Mouse (Mus musculus): ENCODE data around the gene Amh. TPM values are rescaled to one million over a fixed set of nuclear protein-coding genes. Genes with fewer than 3 reads are reported as not detected.

The Amh gene
- polyA plus RNA-seq, 1 experiment from 2014 or later: 0.22 TPM

DNA sequence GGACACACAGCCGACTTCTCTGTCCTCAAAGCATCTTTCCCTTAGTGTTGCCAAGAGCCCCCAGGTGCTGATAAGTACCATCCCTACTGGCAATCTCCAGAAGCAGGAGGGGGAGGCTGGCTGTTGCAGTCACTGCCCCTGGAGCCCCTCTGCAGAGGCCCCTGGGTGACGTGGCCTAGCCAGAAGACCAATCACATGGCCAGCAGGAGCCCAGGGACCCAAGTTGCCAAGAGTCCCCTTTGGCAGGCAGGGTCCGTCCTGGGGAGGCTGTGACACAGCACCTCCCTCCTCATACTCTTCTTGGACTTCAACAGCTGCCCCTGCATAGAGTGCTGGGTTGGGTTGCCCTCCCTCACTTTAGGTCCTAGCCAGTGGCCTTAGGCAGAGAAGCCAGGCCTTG lies 2.0 kb upstream of the Amh start:
- H3K4me1 ChIP-seq (replicated peaks): peaks cover 43% of the 10 kb centered on the region
- H3K4me3 ChIP-seq: no peak overlapping the region
- peaks cover 46% of the 10 kb centered on the region for H3K36me3 ChIP-seq
- H3K9me3 ChIP-seq: no peaks in the 10 kb centered on the region
- H3K4me2 ChIP-seq: no peak overlapping the region
- WGBS: 97% methylated on average over 3 of the region's 3 CpGs
- no peak overlapping the region for H3K27ac ChIP-seq
- H3K27me3 ChIP-seq: peaks cover 21% of the 10 kb centered on the region
- H3K9ac ChIP-seq: no peak overlapping the region
- ATAC-seq (ENCODE audit: low FRiP score): no peak

DNA sequence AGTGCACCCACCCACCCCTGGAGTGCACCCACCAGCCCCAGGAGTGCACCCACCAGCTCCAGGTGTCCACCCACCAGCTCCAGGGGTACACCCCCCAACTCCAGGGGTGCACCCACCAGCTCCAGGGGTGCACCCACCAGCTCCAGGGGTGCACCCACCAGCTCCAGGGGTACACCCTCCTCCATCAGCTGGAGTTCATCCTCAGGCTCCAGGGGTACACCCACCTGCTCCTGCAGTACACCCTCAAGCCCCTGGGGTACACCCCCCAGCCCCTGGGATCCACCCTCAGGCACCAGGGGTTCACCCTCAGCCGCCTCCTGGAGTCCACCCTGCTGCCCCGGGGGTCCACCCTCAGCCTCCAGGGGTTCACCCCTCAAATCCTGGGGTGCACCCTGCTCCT lies 703 bp upstream of the Amh start:
- ATAC-seq (ENCODE audit: low FRiP score): no peak
- H3K27ac ChIP-seq: no peak overlapping the region
- peaks cover 34% of the 10 kb centered on the region for H3K27me3 ChIP-seq
- H3K9me3 ChIP-seq: no peaks in the 10 kb centered on the region
- H3K4me1 ChIP-seq (replicated peaks): peaks cover 54% of the 10 kb centered on the region
- no peak overlapping the region for H3K9ac ChIP-seq
- WGBS: 100% methylated on average over 2 of the region's 2 CpGs
- no peak overlapping the region for H3K4me2 ChIP-seq
- no peak overlapping the region for H3K4me3 ChIP-seq
- peaks cover 46% of the 10 kb centered on the region for H3K36me3 ChIP-seq

DNA sequence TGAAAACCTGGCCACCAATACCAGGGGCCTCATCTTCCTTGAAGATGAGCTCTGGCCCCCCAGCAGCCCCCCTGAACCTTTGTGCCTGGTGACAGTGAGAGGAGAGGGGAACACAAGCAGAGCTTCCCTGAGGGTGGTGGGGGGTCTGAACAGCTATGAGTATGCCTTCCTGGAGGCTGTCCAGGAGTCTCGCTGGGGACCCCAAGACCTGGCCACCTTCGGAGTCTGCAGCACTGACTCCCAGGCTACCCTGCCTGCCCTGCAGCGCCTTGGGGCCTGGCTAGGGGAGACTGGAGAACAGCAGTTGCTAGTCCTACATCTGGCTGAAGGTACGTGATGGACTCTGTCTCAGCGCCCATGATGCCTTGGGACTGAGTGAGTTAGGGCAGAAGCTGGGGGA lies 279 bp downstream of the Amh start:
- 0 out of 2 replicates have a peak overlapping the region, but pooled peaks have one; percentile 29 for H3K9ac ChIP-seq
- peaks cover 50% of the 10 kb centered on the region for H3K4me1 ChIP-seq (replicated peaks)
- H3K4me2 ChIP-seq: no peak overlapping the region
- H3K36me3 ChIP-seq: peaks cover 46% of the 10 kb centered on the region
- no peak overlapping the region for H3K4me3 ChIP-seq
- no peak overlapping the region for H3K27ac ChIP-seq
- 85% methylated on average over 5 of the region's 5 CpGs for WGBS
- H3K9me3 ChIP-seq: no peaks in the 10 kb centered on the region
- H3K27me3 ChIP-seq: peaks cover 44% of the 10 kb centered on the region
- no peak for ATAC-seq (ENCODE audit: low FRiP score)

DNA sequence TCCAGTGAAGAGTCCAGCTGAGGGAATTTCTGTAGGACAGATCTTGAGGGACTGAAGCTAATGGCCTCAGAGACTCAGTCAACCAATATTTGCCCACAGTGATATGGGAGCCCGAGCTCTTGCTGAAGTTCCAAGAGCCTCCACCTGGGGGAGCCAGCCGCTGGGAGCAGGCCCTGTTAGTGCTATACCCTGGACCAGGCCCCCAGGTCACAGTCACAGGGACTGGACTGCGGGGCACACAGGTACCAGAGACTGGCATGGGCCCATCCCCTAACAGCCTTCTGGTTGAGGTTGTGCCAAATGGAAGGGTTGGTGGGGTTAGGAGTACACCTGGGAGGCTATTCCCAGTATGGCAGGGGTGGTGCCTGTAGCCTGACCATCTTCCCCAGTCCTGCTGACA lies 882 bp downstream of the Amh start:
- H3K4me2 ChIP-seq: peak overlapping the region; percentile 95; the same call in 1 of the 2 replicates

DNA sequence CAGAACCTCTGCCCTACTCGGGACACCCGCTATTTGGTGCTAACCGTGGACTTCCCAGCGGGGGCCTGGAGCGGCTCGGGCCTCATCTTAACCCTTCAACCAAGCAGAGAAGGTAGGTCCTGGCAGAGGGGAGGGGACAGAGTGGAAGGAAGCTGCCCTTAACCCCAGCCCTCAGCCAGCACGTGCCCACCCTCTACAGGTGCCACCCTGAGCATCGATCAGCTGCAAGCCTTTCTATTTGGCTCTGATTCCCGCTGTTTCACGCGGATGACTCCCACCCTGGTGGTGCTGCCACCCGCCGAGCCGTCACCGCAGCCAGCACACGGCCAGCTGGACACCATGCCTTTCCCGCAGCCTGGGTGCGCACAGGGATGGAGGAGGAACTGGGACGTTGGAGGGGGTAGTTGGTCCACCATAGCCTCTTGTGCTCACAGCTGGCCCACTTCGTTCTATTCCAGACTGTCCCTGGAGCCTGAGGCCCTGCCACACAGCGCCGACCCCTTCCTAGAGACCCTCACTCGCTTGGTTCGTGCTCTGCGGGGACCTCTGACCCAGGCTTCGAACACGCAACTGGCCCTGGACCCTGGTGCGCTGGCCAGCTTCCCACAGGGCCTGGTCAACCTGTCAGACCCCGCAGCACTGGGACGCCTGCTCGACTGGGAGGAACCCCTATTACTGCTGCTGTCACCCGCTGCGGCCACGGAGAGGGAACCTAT lies 1.5 kb downstream of the Amh start:
- Histone ChIP-seq H3K4me2 (peak overlapping the region; percentile 95), H3K9ac (peak overlapping the region; percentile 82), H3K27ac (peak overlapping the region; percentile 89), H3K36me3 (peaks cover 40% of the 10 kb centered on the region), H3K4me3 (peak overlapping the region; percentile 52), H3K27me3 (peaks cover 52% of the 10 kb centered on the region), H3K4me1 (replicated peaks) (peaks cover 46% of the 10 kb centered on the region), H3K9me3 (no peaks in the 10 kb centered on the region)
- ATAC-seq (ENCODE audit: low FRiP score): peak; percentile 27
- WGBS: 37% methylated on average over 34 of the region's 34 CpGs

More for the DNA sequence above, 882 bp downstream of the Amh start:
- H3K27me3 ChIP-seq: peaks cover 50% of the 10 kb centered on the region
- peak overlapping the region; percentile 82; the same call in 1 of the 2 replicates for H3K9ac ChIP-seq
- peaks cover 46% of the 10 kb centered on the region for H3K36me3 ChIP-seq
- no peak overlapping the region for H3K4me3 ChIP-seq
- H3K4me1 ChIP-seq (replicated peaks): peaks cover 46% of the 10 kb centered on the region
- 20% methylated on average over 3 of the region's 3 CpGs for WGBS
- peak; percentile 26 for ATAC-seq (ENCODE audit: low FRiP score)
- no peak overlapping the region for H3K27ac ChIP-seq
- no peaks in the 10 kb centered on the region for H3K9me3 ChIP-seq

DNA sequence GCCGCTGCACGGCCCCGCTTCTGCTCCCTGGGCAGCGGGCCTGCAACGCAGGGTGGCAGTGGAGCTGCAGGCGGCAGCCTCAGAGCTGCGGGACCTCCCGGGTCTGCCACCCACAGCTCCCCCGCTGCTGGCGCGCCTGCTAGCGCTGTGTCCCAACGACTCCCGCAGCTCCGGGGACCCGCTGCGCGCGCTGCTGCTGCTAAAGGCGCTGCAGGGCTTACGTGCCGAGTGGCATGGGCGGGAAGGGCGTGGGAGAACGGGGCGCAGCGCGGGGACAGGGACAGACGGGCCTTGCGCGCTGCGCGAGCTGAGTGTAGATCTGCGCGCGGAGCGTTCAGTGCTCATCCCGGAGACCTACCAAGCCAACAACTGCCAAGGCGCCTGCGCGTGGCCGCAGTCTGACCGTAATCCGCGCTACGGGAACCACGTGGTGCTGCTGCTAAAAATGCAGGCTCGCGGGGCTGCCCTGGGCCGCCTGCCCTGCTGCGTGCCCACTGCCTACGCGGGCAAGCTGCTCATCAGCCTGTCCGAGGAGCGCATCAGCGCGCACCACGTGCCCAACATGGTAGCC lies 2.1 kb downstream of the Amh start:
- H3K4me1 ChIP-seq (replicated peaks): peaks cover 46% of the 10 kb centered on the region
- WGBS: under 1% methylated on average over 58 of the region's 58 CpGs
- H3K9me3 ChIP-seq: no peaks in the 10 kb centered on the region
- H3K27me3 ChIP-seq: peaks cover 52% of the 10 kb centered on the region
- H3K27ac ChIP-seq: peak overlapping the region; percentile 89
- peak; percentile 78 for ATAC-seq (ENCODE audit: low FRiP score)
- peak overlapping the region; percentile 95 for H3K4me2 ChIP-seq
- H3K9ac ChIP-seq: peak overlapping the region; percentile 82
- H3K4me3 ChIP-seq: peak overlapping the region; percentile 52
- H3K36me3 ChIP-seq: peaks cover 34% of the 10 kb centered on the region

DNA sequence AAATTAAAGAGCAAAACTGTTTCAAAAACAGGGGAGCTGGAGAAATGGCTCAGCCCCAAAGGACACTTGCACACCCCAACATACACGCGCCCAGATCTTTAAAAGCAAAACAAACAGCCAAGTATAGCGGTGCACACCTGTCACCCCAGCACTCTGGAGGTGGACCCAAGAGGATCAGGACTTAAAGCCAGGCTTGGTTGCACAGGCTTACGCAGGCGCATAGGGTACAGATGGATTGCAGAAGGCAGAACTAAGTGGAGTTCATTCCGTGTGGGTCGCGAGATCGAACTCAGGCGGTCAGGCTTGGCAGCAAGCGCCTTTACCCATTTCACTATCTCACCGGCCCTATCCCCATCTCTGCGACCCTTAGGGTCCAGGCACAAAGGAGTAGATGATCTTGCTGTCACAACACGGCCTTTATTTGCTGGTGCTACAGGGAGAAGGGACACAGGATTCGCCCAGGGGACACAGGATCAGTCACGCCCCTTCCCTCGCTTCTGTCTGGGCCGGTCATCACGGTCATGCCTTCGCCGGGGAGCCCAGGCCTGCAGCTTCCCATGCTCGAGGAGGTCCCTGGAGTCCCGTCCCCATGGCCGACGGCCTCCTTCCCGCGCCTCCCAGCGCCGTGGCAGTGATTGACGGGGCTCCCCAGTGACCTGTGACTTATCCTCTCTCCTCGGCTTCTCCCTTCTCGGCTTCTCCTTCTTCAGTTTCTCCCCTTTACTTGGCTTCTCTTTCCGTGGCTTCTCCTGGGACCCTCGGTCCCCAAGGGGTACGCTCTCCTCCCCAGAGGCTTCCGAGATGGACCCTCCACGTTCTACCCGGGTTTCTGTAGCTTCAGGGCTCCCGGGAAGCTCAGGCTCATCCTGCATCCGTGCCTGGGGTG lies 3.3 kb downstream of the Amh start:
- Histone ChIP-seq H3K36me3 (peaks cover 22% of the 10 kb centered on the region), H3K4me1 (replicated peaks) (peaks cover 46% of the 10 kb centered on the region), H3K4me3 (peak overlapping the region; percentile 0; the same call in 1 of the 2 replicates), H3K9ac (peak overlapping the region; percentile 60), H3K27me3 (peaks cover 54% of the 10 kb centered on the region), H3K27ac (peak overlapping the region; percentile 89), H3K4me2 (peak overlapping the region; percentile 95), H3K9me3 (no peaks in the 10 kb centered on the region)
- ATAC-seq (ENCODE audit: low FRiP score): no peak
- 18% methylated on average over 40 of the region's 40 CpGs for WGBS

DNA sequence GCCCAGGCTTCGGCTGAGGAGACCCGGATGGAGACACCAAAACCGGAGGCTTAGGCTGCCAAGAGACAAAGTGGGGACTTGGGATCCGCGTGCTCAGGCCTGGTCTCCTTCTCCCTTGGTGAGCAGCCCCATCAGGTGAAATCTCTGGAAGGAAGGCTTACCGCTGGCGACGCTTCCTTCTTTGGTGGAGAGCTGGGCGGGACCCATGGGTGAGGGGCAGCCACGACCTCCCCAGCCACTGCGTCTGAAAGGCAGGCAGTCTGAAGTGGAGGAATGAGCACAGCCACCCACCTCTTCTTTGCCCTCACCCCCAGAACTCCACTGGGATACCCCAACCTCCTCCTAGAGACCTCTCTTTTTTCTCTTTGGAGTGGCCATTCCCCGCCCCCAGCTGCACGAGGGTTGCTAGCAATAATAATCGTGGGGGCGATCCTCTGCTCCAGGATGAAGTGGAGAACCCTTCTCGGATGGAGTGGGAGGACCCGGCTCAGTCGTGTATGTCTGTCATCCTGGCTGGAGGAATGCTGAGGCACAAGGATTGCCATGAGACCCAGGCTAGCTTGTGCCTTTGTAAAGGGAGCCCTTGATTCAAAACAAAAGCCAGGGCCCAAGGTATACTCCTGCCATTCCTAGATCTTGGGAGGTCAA lies 4.1 kb downstream of the Amh start:
- peaks cover 56% of the 10 kb centered on the region for H3K27me3 ChIP-seq
- 0 out of 2 replicates have a peak overlapping the region, but pooled peaks have one; percentile 0 for H3K4me3 ChIP-seq
- 9% methylated on average over 18 of the region's 18 CpGs for WGBS
- H3K36me3 ChIP-seq: peaks cover 14% of the 10 kb centered on the region
- H3K9me3 ChIP-seq: no peaks in the 10 kb centered on the region
- H3K9ac ChIP-seq: peak overlapping the region; percentile 60
- no peak for ATAC-seq (ENCODE audit: low FRiP score)
- H3K27ac ChIP-seq: no peak overlapping the region
- peaks cover 46% of the 10 kb centered on the region for H3K4me1 ChIP-seq (replicated peaks)
- H3K4me2 ChIP-seq: peak overlapping the region; percentile 35

DNA sequence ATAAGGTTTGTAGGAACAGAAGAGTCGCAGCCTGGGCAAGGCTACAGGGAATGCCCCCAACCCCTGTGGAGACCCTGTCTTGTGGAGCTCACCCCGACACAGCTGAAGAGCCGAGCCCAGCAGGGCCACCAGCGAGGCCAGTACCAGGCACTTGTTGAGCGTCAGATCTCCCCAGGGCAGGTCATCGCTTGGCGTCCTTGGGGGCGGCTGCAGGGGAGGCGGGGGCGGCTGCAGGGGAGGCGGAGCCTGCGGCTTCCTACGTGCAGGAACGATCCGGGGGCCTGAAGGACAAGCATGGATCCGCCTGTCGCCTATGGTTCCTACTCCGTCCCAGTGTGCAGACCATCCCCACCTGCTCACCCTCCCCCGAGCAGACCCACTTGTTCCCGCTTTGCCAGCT lies 5.0 kb downstream of the Amh start:
- Histone ChIP-seq H3K4me2 (no peak overlapping the region), H3K9me3 (no peaks in the 10 kb centered on the region), H3K27me3 (peaks cover 47% of the 10 kb centered on the region), H3K36me3 (peaks cover 4% of the 10 kb centered on the region), H3K9ac (0 out of 2 replicates have a peak overlapping the region, but pooled peaks have one; percentile 29), H3K27ac (no peak overlapping the region), H3K4me3 (no peak overlapping the region; the same call in 1 of the 2 replicates), H3K4me1 (replicated peaks) (peaks cover 46% of the 10 kb centered on the region)
- ATAC-seq (ENCODE audit: low FRiP score): no peak
- 7% methylated on average over 20 of the region's 20 CpGs for WGBS

DNA sequence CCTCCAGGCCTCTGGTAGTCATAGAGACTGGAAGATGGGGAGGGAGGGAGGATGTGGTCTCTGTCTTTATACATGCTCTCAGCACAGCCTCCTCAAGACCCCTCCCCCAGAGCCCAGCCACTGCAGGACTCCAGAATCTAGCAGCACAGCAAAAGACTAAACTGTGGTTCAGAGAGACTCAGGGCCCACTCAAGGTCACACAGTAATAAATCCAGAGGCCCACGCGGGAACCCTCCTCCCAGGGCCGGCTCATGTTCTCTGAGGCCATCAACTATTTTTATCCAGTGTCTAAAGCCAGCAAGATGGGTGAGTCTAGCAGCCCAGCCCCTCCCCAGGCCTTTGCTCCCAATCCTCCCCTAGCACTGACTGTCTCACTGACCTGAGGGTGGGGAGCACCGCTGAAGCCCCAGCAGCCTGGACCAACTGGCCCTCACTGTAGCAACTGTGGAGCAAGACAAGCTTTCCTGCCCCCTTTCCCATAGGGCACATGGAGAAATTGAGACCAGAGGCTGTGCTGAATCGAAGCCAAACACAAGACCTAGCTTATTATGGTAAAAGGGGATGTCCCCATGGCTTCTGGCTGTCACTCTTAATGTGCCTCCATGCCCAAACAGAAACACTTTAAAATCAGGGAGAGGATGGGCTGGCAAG lies 7.5 kb downstream of the Amh start:
- H3K4me3 ChIP-seq: no peak overlapping the region
- no peak for ATAC-seq (ENCODE audit: low FRiP score)
- peaks cover 36% of the 10 kb centered on the region for H3K27me3 ChIP-seq
- peaks cover 26% of the 10 kb centered on the region for H3K4me1 ChIP-seq (replicated peaks)
- no peaks in the 10 kb centered on the region for H3K9me3 ChIP-seq
- peak overlapping the region; percentile 46 for H3K9ac ChIP-seq
- no peak overlapping the region for H3K4me2 ChIP-seq
- H3K36me3 ChIP-seq: no peaks in the 10 kb centered on the region
- WGBS: 67% methylated on average over 5 of the region's 5 CpGs
- no peak overlapping the region for H3K27ac ChIP-seq

DNA sequence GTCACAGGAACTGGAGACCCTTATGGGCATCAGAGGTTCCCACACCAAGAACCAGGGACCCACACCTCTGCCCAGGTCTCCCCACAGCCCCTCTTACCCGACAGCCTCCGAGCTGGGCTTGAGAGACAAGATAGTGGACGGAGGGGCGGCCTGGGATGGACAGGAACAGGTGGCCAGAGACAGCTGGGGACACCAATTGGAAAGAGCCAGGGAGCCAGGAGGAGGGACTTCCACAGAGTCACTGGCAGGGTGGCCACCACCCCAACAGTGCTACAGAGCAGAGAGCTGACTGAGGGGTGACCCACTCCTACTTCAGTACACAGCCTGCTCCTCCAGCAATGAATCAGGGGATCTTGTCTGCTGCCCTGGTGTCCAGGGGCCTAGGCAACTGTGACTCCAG lies 8.3 kb downstream of the Amh start, which contains the start of gene Jsrp1:
Gene Jsrp1 (minus strand): TSS at position 133 of the 400 bp plus-strand sequence.
- Histone ChIP-seq H3K36me3 (no peaks in the 10 kb centered on the region), H3K9ac (peak within 1 kb of the TSS; percentile 46; the same call in 1 of the 2 replicates), H3K27me3 (peaks cover 32% of the 10 kb centered on the region), H3K9me3 (no peaks in the 10 kb centered on the region), H3K4me1 (replicated peaks) (peaks cover 17% of the 10 kb centered on the region), H3K4me3 (no peak within 1 kb of the TSS), H3K27ac (no peak within 1 kb of the TSS), H3K4me2 (no peak within 1 kb of the TSS)
- WGBS: 80% methylated on average over 4 of the region's 4 CpGs
- no peak for ATAC-seq (ENCODE audit: low FRiP score)

All from hindbrain, embryonic 13.5 days (tissue).